Mouse (Mus musculus) adrenal gland, postnatal 14 days (tissue): ENCODE data around the gene Fbxw2. TPM values are rescaled to one million over a fixed set of nuclear protein-coding genes. Genes with fewer than 3 reads are reported as not detected.
"Not testable (repeated sequence)": the region's sequence is repeated elsewhere in the genome, so short reads cannot be mapped to it uniquely, and the experiment has no call there.

Source experiments
- DNase-seq: peaks from one replicate; pipeline ENCODE4 v3.0.0; 2021; ENCODE audit warnings: mixed read lengths
- total RNA-seq: library from RNA; stranded (reverse); gene quantifications from 2 replicates; pipeline ENCODE4 v1.2.3, GENCODE M21; 2021

Fbxw2 gene
- total RNA-seq, 1 experiment from 2014 or later = 67.5 TPM

DNA sequence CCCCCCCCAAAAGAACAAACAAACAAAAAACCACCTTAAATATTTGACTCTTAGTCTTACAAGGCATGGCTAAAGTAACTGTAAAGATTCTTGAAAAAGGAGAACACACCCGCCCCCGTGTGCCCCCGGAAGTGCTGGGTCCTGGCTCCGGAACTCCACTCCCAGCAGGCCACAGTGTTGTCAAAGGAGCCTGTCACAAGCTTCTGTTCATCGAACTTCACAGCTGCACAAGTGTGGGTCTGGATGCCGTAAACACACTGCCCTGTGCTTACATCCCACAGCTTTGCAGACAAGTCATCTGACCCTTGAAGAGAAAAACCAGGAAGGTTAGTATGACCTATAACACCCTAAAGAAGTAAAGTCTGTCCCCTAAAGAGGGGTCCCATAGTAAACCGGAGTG is 13.4 kb downstream of the Fbxw2 start:
- no peak for DNase-seq

DNA sequence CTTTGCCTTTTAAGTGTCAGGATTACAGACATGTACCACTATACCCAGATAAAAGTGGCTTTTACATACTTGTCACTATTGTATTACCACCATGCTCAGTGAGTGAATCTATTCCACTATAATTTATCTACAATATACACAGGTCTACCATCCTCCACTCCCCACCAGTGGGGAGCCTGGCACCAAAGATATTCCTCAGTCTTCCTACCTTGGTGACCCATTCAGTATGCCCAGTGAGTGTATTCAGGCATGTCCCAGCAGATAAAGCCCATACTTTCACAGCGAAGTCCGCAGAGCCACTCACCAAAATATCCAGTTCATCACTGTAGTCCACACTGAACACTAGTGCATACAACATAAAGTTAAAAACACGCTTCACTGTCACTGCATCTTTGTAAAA is 15.3 kb downstream of the Fbxw2 start:
- DNase-seq = no peak

DNA sequence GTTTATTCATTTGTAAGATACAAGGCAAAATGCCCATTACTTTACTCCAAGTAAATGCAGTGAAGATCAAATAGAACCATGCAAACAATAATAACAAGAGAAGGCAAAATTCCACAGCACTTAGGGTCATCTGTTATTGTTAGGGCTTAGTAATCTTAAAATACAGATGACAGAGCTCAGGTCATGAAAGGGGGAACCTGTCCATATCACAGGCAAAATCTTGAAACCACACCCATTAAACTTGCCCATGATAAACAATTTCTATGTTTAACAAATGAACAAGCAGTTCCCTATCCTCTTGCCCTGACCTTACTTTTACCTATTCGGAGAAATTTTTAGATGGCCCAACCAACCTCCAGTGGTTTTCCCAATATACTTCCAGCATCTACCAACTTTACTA is 16.5 kb downstream of the Fbxw2 start:
- no peak for DNase-seq

DNA sequence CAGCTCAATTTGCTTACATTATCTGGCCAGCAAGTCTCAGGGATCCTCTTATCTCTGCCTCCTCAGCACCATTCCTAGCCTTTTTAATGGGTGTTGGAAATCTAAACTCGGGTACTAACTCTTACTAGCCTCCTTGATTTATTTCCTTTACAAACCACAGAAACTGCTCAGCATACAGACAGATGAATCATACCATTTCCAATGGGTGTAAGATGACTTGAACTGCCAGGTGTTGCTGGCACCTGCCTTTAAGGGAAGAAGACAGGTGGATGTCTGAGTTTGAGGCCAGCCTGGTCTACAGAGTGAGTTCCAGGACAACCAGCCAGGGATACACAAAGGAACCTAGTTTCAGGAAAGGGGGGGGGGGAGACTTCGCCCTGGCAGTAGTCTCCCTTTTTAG is 18.1 kb downstream of the Fbxw2 start:
- no peak for DNase-seq

DNA sequence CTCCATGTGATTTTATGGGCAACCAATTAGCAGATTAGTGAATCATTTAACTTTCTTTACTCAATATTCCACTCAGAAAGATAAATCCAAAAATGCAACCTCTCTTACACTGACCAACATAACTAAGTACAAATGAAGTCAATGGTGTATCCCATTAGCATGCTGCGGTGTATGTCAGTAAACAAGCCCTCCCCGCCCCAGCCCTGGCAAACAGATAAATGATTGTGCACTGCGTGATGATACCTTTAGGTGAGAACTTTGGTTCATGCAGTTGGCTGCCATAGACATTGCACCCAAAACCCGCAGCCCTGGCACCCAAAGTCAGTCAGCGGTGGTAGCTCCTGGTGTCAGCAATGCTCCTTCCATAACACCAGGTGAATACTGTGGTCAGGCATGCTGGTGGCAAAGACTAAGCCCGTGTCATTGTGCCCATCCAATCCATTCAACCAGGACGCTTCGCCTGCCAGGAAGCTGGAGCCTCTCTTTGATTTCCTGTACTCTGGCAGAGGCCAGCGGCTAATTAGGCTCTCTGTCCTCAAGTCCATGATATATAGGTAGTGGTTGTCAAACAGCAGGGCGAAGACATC is 20.7 kb downstream of the Fbxw2 start:
- no peak for DNase-seq

DNA sequence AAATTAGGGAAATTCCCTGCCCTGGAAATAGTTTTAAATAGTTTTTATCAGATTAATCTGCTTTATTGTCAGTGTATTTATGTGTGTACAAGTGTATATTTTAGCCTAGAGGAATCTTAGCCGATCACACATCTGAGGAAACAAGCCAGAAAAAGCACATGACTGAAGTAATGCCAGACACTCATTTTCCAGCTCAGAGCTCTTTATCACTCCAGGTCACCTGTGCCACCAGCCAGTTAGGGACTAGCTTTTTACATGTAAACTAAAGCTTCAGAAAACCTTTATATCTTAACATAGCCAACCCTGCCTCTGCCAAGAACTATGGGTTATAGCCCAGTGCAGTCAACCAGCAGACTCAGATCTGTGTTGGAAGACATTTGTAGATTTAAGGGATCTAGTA is 21.3 kb downstream of the Fbxw2 start:
- DNase-seq = no peak

DNA sequence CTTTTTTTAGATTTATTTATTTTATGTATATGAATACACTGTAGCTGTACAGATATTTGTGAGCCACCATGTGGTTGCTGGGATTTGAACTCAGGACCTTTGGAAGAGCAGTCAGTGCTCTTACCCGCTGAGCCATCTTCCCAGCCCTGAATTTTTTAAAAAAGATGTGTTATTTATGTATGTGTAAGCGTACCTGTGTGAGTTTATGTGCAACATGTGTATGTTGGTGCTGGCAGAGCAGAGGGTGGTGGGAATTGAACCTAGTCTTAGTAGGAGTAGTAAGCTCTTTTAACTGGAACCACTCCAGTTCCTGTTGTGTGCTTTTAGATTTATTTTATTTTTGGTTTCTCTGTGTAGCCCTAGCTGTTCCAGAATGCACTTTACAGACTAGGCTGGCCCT is 21.9 kb downstream of the Fbxw2 start:
- DNase-seq = no peak

DNA sequence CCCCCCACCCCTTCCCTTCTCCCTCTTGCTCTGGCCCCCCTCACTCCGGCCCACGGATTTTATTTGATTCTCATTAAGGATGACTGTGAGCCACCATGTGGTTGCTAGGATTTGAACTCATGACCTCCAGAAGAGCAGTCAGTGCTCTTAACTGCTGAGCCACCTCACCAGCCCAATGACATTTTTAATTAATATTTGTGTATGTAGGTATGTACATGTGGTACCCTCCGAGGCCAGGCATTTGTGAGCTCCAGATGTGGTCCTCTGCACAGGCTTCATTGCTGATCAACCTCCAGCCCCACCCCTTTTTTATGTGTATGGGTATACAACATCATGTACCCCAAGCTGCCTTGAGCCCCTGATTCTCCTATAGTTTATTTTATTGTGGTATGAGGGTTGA is 22.4 kb downstream of the Fbxw2 start:
- DNase-seq = no peak

DNA sequence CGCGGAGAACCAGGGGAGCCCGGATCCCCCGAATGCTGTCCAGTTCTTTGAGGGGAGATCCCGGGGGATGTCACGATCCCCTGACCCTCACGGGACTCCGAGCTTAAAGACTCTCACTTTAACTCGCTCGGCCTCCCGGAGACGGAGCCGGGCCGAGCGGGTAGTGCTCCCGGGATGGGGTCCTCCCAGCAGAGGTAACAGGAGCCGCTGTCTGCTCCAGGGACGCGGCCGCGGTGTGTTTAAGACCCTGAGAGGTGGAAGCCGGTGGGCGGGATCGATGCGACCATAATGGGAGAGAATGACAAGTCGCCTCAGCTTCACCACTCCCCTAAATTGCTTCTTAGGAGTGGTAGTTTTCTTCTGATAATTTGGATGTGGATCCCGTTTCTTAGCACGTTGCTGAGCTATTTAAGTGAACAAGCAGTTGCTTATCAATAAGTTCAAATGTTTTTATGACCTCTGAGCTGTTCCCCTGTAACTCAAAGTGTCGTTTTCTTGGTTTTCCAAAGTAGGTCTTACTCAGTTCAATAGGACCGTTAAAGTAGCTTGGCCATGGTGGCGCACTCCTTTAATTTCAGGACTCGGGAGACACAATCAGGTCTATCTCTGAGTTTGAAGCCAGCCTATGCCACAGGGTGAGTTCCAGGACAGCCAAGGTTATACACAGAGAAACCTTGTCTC is 23.4 kb downstream of the Fbxw2 start:
- DNase-seq = peak; percentile 68

DNA sequence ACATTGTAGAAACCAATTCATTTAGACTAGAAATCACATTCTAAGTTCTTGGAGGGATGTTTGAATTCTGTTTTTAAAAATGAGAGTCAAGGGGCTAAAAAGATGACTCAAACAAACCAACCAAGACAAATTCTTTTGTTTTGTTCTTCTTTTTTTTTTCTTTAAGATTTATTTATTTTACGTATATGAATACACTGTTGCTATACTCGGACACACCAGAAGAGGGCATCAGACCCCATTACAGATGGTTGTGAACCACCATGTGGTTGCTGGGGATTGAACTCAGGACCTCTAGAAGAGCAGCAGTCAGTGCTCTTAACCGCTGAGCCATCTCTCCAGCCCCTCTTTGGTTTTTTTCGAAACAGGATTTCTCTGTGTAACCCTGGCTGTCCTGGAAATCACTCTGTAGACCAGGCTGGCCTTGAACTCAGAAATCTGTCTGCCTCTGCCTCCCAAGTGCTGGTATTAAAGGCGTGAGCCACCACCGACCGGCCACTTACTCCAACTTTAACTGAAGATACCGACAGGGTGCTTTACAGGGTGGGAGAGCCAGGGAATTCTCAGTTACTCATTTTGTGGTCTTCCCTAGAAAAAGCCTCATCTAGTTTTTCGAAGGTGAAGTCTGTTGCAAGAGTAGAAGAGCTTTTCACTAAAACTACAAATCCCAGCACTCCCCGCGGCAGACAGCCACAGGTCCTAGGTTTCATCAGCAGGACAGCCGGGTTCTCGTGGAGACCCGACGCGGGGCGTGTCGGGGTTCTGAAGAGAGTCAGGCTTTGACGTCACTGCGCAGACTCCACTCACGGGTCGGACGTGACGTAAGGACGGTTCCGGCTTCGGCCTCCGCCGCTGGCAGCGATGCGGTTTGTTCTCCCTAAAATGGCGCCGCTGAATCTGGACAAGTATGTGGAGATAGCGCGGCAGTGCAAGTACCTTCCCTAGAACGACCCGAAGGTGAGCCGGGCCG is 24.3 kb downstream of the Fbxw2 start:
- peak; percentile 98 for DNase-seq

DNA sequence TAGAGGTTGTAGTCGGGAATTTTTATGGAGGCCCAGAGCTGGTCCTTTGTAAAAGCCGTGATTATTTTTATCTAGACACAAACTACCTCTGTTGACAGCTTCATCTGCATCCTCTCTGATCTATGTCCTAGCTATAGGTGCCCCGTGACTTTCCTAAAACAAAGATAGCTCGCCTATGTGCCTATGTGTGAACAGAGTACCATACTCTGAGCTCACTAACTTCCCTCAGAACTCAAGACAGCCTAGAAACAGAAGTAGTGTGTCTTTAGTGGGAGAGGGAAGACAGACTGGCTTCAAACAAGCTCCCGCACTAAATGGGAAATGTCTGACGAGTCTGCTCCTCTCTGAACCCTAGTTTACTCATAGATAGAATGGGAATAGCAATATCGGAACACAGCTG is 25.7 kb downstream of the Fbxw2 start:
- DNase-seq = no peak

DNA sequence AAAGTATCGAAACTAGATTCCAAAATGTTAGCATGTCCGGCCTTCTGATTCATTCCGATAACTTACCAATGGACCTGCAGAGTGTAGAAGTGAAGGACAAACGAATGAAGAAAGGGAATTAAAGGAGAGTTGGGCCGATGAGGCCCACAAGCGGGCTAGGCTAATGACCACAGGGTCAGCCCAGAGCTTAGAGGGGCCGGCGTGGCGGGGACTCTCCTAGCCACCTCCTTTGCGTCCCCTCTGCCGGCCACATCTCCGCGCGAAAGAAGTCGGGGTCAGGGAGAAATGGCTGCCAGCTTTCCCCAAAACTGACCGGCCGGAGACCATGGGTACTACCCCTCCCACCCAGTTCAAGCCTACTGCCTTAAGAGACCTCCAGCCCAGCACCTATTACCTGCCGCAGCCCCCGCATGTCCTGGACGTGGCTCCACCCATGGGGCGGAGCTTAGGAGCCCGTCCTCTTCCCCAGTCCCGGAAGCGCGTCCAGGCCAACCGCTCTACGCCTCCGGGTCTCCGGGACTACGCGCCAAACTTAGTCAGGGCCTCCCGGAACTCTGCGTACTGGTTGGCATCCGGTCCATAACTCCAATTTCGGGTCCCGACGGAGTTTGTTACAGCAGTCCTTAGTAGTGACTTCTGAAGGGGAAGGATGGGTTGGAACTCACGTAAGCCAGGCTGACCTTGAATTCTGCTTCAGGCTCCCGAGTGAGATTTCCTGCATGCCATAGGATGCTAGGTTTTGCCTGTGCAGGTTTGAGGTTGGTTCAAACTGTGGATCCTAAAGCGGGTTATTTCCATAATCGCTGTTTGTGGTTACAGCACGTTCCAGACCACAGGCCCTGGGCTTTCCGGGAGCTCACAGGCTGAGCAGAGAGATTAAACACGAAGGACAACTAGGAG is 26.5 kb downstream of the Fbxw2 start, which contains the start of gene Rabepk:
Rabepk (minus strand) TSS at position 556 of the 900 bp plus-strand sequence.
- peak; percentile 92 for DNase-seq

DNA sequence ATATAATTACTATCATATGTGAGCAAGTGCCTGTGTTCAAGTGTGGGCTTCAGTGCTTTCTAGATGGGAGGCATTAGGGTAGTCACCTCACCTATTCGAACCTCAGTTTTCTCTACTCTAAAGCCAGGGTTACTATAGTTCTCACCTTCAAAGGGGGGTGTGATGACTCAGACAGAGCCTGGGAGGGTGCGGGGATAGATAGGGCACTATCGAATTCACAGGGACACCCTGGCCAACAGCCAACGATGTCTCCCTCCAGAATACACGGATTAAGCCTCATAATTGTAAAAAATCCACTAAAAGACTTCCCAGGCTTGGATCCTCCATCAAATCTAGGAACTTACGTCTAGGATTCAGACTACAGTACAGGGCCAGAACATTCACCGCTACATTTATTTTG is 30.7 kb downstream of the Fbxw2 start:
- no peak for DNase-seq

DNA sequence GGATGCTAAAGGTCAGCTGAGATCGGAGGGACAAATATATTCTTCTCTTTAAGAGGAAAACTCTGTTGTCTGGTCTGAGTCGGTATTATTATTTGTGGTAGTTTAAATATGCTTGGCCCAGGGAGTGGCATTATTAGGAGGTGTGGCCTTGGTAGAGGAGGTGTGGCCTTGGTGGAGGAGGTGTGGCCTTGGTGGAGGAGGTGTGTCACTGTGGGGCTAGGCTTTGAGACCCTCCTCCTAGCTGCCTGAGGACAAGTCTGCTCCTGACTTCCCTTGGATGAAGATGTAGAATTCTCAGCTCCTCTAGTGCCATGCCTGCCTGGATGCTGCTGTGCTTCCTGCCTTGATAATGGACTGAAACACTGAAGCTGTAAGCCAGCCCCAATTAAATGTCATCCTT is 31.6 kb downstream of the Fbxw2 start:
- DNase-seq = no peak

DNA sequence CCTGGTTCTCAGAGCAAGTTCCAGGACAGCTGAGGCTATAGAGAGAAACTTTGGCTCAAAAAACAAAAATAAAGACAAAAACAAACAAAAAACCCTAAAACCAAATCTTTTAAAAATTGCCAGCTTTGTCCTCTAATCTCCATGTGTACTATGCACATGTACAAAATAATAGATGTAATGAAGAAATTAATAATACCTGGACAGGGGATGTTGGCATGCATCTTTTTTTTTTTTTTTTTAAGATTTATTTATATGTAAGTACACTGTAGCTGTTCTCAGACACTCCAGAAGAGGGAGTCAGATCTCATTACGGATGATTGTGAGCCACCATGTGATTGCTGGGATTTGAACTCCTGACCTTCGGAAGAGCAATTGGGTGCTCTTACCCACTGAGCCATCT is 33.6 kb downstream of the Fbxw2 start:
- DNase-seq = not testable (repeated sequence)

DNA sequence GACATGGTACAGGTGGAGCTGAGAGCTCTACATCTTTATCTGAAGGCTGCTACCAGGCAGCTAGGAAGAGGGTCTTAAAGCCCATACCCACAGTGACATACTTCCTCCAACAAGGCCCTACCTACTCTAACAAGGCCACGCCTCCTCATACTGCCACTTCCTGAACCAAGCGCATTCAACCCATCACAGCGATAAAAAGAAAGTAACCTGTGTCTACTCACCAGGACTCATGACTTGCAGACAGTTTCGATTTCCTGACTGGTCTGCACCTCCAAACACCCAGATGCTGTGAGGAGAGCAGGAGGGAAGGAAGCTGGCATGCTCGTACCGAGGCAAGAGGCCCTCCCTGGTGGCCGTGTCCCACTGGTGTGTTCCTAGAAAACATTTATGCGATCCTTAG is 35.8 kb downstream of the Fbxw2 start:
- no peak for DNase-seq

DNA sequence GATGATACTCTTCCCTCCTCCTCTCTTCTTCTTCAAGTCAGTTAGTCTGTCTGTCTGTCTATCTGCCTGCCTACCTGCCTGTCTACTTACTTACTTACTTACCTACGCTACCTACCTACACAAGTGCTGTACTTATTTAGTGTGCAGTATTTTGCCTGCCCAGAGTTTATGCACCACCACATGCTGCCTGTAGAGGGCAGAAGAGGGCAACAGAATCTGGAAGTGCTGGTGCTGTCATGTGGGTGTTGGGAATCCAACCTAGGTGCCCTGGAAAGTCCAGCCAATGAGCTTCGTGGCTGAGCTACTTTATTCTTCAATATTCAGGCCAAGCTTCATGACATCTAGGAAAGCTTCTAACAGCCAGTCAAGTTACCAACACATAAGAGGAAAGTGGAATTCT is 42.0 kb downstream of the Fbxw2 start:
- DNase-seq = peak; percentile 61

DNA sequence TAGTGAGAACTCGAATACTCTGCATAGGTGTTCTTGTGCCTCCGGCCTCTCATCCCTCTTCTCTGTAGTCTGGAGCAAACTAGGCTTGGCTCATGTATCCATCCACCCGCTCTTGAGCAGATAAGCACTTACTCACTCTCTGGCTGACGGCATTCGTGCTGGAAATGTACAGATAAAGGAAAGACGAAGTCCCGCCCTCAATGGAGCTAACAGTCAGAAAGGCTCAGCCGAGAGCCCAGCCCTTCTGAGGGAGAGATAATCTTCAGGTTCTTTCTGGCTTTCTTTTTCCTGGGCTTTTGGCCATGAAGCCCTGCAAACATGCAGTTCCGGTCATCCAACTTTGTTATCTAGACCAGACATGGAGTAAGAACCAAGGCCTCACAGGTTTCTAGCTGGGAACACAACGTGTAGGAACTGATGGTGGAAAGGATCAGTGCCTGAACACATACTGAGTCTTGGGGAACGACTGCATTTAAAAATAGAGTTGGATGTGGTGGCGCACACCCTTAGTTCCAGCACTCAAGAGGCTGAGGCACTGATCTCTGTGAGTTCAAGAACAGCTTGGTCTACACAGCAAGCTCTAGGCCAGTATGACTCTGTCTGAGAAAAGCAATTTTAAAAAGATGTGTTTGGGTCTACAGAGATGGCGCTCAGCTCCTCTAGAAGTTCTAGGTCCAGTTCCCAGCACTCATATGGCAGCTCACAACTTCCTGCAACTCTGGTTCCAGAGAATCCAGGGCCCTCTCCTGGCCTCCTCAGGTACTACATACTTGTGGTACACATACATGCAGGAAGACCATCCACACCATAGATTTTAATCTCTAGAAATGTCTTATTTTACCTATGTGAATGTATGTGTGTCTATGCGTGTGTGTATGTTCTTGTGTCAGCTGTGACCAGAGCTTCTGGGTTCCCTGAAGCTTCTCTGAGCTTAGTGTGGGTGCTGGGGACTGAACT is 42.8 kb downstream of the Fbxw2 start:
- no peak for DNase-seq

DNA sequence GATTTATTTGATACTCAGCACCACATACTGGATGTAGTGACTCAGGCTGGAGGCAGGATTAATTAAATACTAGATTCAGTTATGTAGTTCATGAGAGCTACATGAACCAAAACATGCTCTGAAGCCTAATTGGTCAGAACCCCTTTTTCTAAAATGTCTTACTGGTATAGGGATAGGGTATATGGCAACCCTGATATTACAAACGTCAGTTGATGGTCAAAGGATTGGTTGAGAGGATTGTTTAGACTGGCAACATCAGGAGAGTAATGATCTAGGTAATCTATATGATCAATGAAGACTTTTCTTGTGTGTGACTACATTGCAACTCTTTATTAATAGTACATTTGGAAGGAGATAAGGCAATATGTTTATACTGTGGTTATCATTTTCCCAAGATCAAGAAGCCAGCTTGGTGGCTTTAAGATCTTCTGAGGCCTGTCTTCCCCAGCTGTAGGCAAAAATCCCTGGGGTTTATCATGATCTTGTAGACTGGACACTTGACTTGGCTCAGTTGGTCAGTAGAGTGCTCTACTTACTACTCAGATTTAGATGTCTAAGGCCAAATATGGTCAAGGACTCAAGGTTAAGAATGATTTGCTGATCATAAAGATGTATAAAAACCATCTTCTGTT is 48.8 kb downstream of the Fbxw2 start:
- no peak for DNase-seq

DNA sequence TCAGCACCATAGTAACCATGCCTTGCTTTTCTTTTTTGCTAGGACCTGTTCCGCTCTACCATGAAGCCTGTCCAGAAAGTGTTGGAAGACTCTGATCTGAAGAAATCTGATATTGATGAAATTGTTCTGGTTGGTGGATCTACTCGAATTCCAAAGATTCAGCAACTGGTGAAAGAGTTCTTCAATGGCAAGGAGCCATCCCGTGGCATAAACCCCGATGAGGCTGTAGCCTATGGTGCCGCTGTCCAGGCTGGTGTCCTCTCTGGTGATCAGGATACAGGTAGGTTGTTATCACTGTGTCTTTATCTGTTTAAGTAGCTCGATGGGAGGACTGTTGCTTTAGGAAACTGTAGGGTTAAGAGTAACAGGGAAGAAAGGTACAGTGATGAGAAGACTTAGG is 51.6 kb downstream of the Fbxw2 start:
- DNase-seq = no peak
